Mouse (Mus musculus) ES-E14 (cell line): ENCODE data around the gene Gm128. TPM values are rescaled to one million over a fixed set of nuclear protein-coding genes. Genes with fewer than 3 reads are reported as not detected.

ENCODE experiments used
- DNase-seq: peaks from one replicate; pipeline ENCODE4 v3.0.0-alpha.2; 2013; ENCODE audit warnings: low read depth, low spot score
- H3K27ac ChIP-seq: 2 replicates; pipeline ENCODE4 v1.5.1; 2012; ENCODE audit warnings: low read depth, mild to moderate bottlenecking, low read length, moderate library complexity, mixed read lengths; ENCODE audit not compliant: poor library complexity, insufficient read depth, severe bottlenecking
- H3K36me3 ChIP-seq: 2 replicates; pipeline ENCODE4 v1.6.1; 2012; ENCODE audit warnings: mild to moderate bottlenecking, low read length, moderate library complexity, mixed read lengths; ENCODE audit not compliant: control insufficient read depth, poor library complexity, insufficient read depth, severe bottlenecking
- H3K4me1 ChIP-seq, 2 experiments: fragments of 150-350 bp in 1 of 2; sonication (generic) in 1 of 2; 2 replicates each; pipeline ENCODE4 v1.6.1; 2012; ENCODE audit warnings: low read length in 2 of 2, mild to moderate bottlenecking in 1 of 2, mixed read lengths in 1 of 2; ENCODE audit not compliant: control insufficient read depth in 2 of 2, insufficient read depth in 2 of 2, poor library complexity in 1 of 2
- H3K4me3 ChIP-seq, 2 experiments: fragments of 150-350 bp in 1 of 2; sonication (generic) in 1 of 2; 2 replicates each; pipeline ENCODE4 v1.5.1; 2012; ENCODE audit warnings: low read length in 2 of 2, low read depth in 1 of 2, mild to moderate bottlenecking in 1 of 2, mixed read lengths in 1 of 2; ENCODE audit not compliant: insufficient read depth in 1 of 2, poor library complexity in 1 of 2, severe bottlenecking in 1 of 2
- H3K9ac ChIP-seq: 2 replicates; pipeline ENCODE4 v1.6.1; 2012; ENCODE audit warnings: low read depth, mild to moderate bottlenecking, low read length, mixed read lengths; ENCODE audit not compliant: poor library complexity, insufficient read depth, severe bottlenecking
- H3K9me3 ChIP-seq: fragments of 150-350 bp; sonication (generic); 2 replicates; pipeline ENCODE4 v1.6.1; 2012; ENCODE audit warnings: low read depth, mild to moderate bottlenecking, low read length; ENCODE audit not compliant: control insufficient read depth, insufficient read depth
- CHD2 ChIP-seq: IDR thresholded peaks from 2 replicates; pipeline ENCODE4 v1.6.1; 2014; ENCODE audit warnings: mild to moderate bottlenecking, low read depth, low read length, inconsistent platforms
- HCFC1 ChIP-seq: IDR thresholded peaks from 2 replicates; pipeline ENCODE4 v1.6.1; 2012; ENCODE audit warnings: low read length, inconsistent platforms, borderline replicate concordance; ENCODE audit not compliant: insufficient read depth
- MAFK ChIP-seq: IDR thresholded peaks from 2 replicates; pipeline ENCODE4 v1.6.1; 2014; ENCODE audit warnings: mild to moderate bottlenecking, low read depth, low read length, inconsistent platforms; ENCODE audit not compliant: insufficient read depth
- ZC3H11A ChIP-seq: IDR thresholded peaks from 2 replicates; pipeline ENCODE4 v1.6.1; 2012; ENCODE audit warnings: low read depth, mild to moderate bottlenecking, inconsistent platforms, low read length, borderline replicate concordance
- ZNF384 ChIP-seq: IDR thresholded peaks from 2 replicates; pipeline ENCODE4 v1.6.1; 2012; ENCODE audit warnings: low read depth, low read length, inconsistent platforms
- in situ Hi-C, 2 experiments: fragments of 600-800 bp; cut with MboI; formaldehyde crosslinking; loops; one replicate each; pipeline ENCODE4 v1.15.1; 2025; ENCODE audit warnings: low sequenced_read_pairs in 2 of 2, inconsistent platforms in 1 of 2; ENCODE audit not compliant: unreplicated experiment in 2 of 2
- total RNA-seq: library from RNA; depleted of rRNA; stranded (reverse); fragments of 300-350 nt; gene quantifications from 2 replicates; pipeline ENCODE4 v1.2.3, GENCODE M21; 2012

Gene Gm128
- total RNA-seq, 1 experiment = 2.0 TPM

- no peaks in the 10 kb centered on the region for H3K9me3 ChIP-seq
- H3K4me3 ChIP-seq = no peak overlapping the region; a peak in 1 of 4 replicates
- peak; percentile 77 for TF ChIP-seq MAFK
- TF ChIP-seq CHD2 = no peak
- H3K4me1 ChIP-seq = peaks cover 19 to 48% of the 10 kb centered on the region in 2 experiments
- DNase-seq = no peak
- peaks cover 44% of the 10 kb centered on the region for H3K36me3 ChIP-seq
- in situ Hi-C loops = no loop called here
- no peak overlapping the region for H3K9ac ChIP-seq
- no peak overlapping the region for H3K27ac ChIP-seq
Measured at GRCm38 (mm10) chr3:95232771-95233170, 8.6 kb downstream of the Gm128 start.

GRCm38 (mm10) chr3:95231298-95232221, 9.8 kb downstream of the Gm128 start, which contains the start of gene Mllt11:
Gene Mllt11, minus strand, starts transcription at chr3:95232171.
- in situ Hi-C loops = no loop called here
- DNase-seq = no peak
- TF ChIP-seq MAFK = no peak
- TF ChIP-seq HCFC1 = no peak
- TF ChIP-seq CHD2 = no peak
- no peak for TF ChIP-seq ZNF384
- no peak for TF ChIP-seq ZC3H11A
- peaks cover 40% of the 10 kb centered on the region for H3K36me3 ChIP-seq
- H3K9ac ChIP-seq = peak within 1 kb of the TSS; percentile 53
- no peaks in the 10 kb centered on the region for H3K9me3 ChIP-seq
- peak within 1 kb of the TSS; percentile 38 to 46 for H3K4me3 ChIP-seq
- peak within 1 kb of the TSS; percentile 69 for H3K27ac ChIP-seq
- H3K4me1 ChIP-seq = peaks cover 22 to 46% of the 10 kb centered on the region in 2 experiments

- Histone ChIP-seq H3K4me1 (peaks cover 22 to 42% of the 10 kb centered on the region in 2 experiments), H3K9ac (peak overlapping the region; percentile 60; the same call in 1 of the 2 replicates), H3K27ac (peak overlapping the region; percentile 69), H3K4me3 (peak overlapping the region; percentile 38 to 96), H3K36me3 (peaks cover 33% of the 10 kb centered on the region), H3K9me3 (no peaks in the 10 kb centered on the region)
- DNase-seq = no peak
- in situ Hi-C loops = no loop called here
- TF ChIP-seq ZC3H11A (no peak), HCFC1 (no peak), MAFK (no peak), ZNF384 (peak; percentile 87)
Measured at GRCm38 (mm10) chr3:95230495-95231297, 10.7 kb downstream of the Gm128 start.

GRCm38 (mm10) chr3:95229781-95230494, 11.5 kb downstream of the Gm128 start:
- Histone ChIP-seq H3K4me3 (peak overlapping the region; percentile 85 to 96), H3K36me3 (peaks cover 27% of the 10 kb centered on the region), H3K4me1 (peaks cover 22 to 38% of the 10 kb centered on the region in 2 experiments), H3K9ac (peak overlapping the region; percentile 85), H3K9me3 (no peaks in the 10 kb centered on the region), H3K27ac (peak overlapping the region; percentile 97)
- DNase-seq = no peak
- TF ChIP-seq CHD2 = no peak
- no peak for TF ChIP-seq ZC3H11A
- TF ChIP-seq HCFC1 = no peak
- TF ChIP-seq MAFK = no peak
- no peak for TF ChIP-seq ZNF384
- in situ Hi-C loops = no loop called here
